Mouse (Mus musculus): ENCODE measurements around the gene Cwf19l1. TPM values are rescaled to one million over a fixed set of nuclear protein-coding genes. Genes with fewer than 3 reads are reported as not detected.

The Cwf19l1 gene
- total and polyA plus RNA-seq, 2 experiments from 2014 or later, result 13.4 to 27.8 TPM

GRCm38 (mm10) chr19:44108996-44109395, 26.7 kb downstream of the Cwf19l1 start:
- H3K4me2 ChIP-seq (ENCODE audit: low read depth, low read length, poor library complexity, severe bottlenecking), result no peak overlapping the region
- no peaks in the 10 kb centered on the region for H3K27me3 ChIP-seq (ENCODE audit: insufficient read depth, low read length)
- no peak overlapping the region for H3K27ac ChIP-seq (ENCODE audit: low read depth, low read length)
- H3K9me3 ChIP-seq (ENCODE audit: low read length), result no peaks in the 10 kb centered on the region
- peaks cover 33% of the 10 kb centered on the region for H3K36me3 ChIP-seq (ENCODE audit: insufficient read depth, low read length)
- ATAC-seq (ENCODE audit: low FRiP score) (no peak), DNase-seq (ENCODE audit: low spot score) (peak; percentile 4)
- H3K4me1 ChIP-seq (ENCODE audit: insufficient read depth, low read length), result 0 out of 2 replicates have a peak, but pooled peaks cover 3% of the 10 kb centered on the region
- no peak overlapping the region for H3K4me3 ChIP-seq (ENCODE audit: low read depth, low read length)
- H3K9ac ChIP-seq (replicated peaks; ENCODE audit: low read length, poor library complexity, severe bottlenecking), result no peak overlapping the region
- no peak for TF ChIP-seq CTCF (IDR thresholded peaks at IDR 0.05)

- H3K9me3 ChIP-seq (ENCODE audit: low read length), result no peaks in the 10 kb centered on the region
- WGBS, result 29% methylated on average over 22 of the region's 22 CpGs
- 0 out of 2 replicates have a peak, but pooled peaks cover 3% of the 10 kb centered on the region for H3K4me1 ChIP-seq (ENCODE audit: insufficient read depth, low read length)
- no peak for TF ChIP-seq CTCF (IDR thresholded peaks at IDR 0.05)
- peaks cover 25% of the 10 kb centered on the region for H3K36me3 ChIP-seq (ENCODE audit: insufficient read depth, low read length)
- H3K4me2 ChIP-seq (ENCODE audit: low read depth, low read length, poor library complexity, severe bottlenecking), result peak overlapping the region; percentile 73
- no peaks in the 10 kb centered on the region for H3K27me3 ChIP-seq (ENCODE audit: insufficient read depth, low read length)
- peak overlapping the region; percentile 82 for H3K27ac ChIP-seq (ENCODE audit: low read depth, low read length)
- peak overlapping the region; percentile 86 for H3K4me3 ChIP-seq (ENCODE audit: low read depth, low read length)
- ATAC-seq (ENCODE audit: low FRiP score), result peak; percentile 31; the same call in 1 of the 2 replicates
- peak; percentile 16 for DNase-seq (ENCODE audit: low spot score)
- peak overlapping the region; percentile 92 for H3K9ac ChIP-seq (replicated peaks; ENCODE audit: low read length, poor library complexity, severe bottlenecking)
Measured at GRCm38 (mm10) chr19:44107661-44108521, 27.8 kb downstream of the Cwf19l1 start.

- H3K4me1 ChIP-seq (ENCODE audit: insufficient read depth, low read length), result 0 out of 2 replicates have a peak, but pooled peaks cover 3% of the 10 kb centered on the region
- ATAC-seq (ENCODE audit: low FRiP score) (peak; percentile 97), DNase-seq (ENCODE audit: low spot score) (peak; percentile 97)
- H3K36me3 ChIP-seq (ENCODE audit: insufficient read depth, low read length), result peaks cover 16% of the 10 kb centered on the region; the same call in 1 of the 2 replicates
- no peaks in the 10 kb centered on the region for H3K27me3 ChIP-seq (ENCODE audit: insufficient read depth, low read length)
- under 1% methylated on average over 67 of the region's 67 CpGs for WGBS
- H3K4me3 ChIP-seq (ENCODE audit: low read depth, low read length), result peak within 1 kb of the TSS; percentile 86
- TF ChIP-seq CTCF (IDR thresholded peaks at IDR 0.05), result no peak
- peak within 1 kb of the TSS; percentile 82 for H3K27ac ChIP-seq (ENCODE audit: low read depth, low read length)
- no peaks in the 10 kb centered on the region for H3K9me3 ChIP-seq (ENCODE audit: low read length)
- H3K9ac ChIP-seq (replicated peaks; ENCODE audit: low read length, poor library complexity, severe bottlenecking), result peak within 1 kb of the TSS; percentile 92
- peak within 1 kb of the TSS; percentile 73 for H3K4me2 ChIP-seq (ENCODE audit: low read depth, low read length, poor library complexity, severe bottlenecking)
Measured at GRCm38 (mm10) chr19:44106831-44107660, 28.6 kb downstream of the Cwf19l1 start, which contains the start of gene Chuk. TSS of gene Chuk (minus strand) at chr19:44107480.

- Histone ChIP-seq H3K9me3 (ENCODE audit: low read length) (no peaks in the 10 kb centered on the region), H3K4me1 (ENCODE audit: insufficient read depth, low read length) (0 out of 2 replicates have a peak, but pooled peaks cover 3% of the 10 kb centered on the region), H3K9ac (replicated peaks; ENCODE audit: low read length, poor library complexity, severe bottlenecking) (no peak overlapping the region), H3K27ac (ENCODE audit: low read depth, low read length) (no peak overlapping the region), H3K36me3 (ENCODE audit: insufficient read depth, low read length) (0 out of 2 replicates have a peak, but pooled peaks cover 3% of the 10 kb centered on the region), H3K27me3 (ENCODE audit: insufficient read depth, low read length) (no peaks in the 10 kb centered on the region), H3K4me2 (ENCODE audit: low read depth, low read length, poor library complexity, severe bottlenecking) (no peak overlapping the region), H3K4me3 (ENCODE audit: low read depth, low read length) (no peak overlapping the region)
- no peak for TF ChIP-seq CTCF (IDR thresholded peaks at IDR 0.05)
- no peak for ATAC-seq (ENCODE audit: low FRiP score)
- DNase-seq (ENCODE audit: low spot score), result no peak
- 100% methylated on average over 1 of the region's 1 CpGs for WGBS
Measured at GRCm38 (mm10) chr19:44104393-44104792, 31.3 kb downstream of the Cwf19l1 start.

GRCm38 (mm10) chr19:44103001-44103400, 32.7 kb downstream of the Cwf19l1 start:
- H3K36me3 ChIP-seq (ENCODE audit: insufficient read depth, low read length), result no peaks in the 10 kb centered on the region
- TF ChIP-seq CTCF (IDR thresholded peaks at IDR 0.05), result no peak

More at GRCm38 (mm10) chr19:44103001-44103400, 32.7 kb downstream of the Cwf19l1 start:
- Histone ChIP-seq H3K27me3 (ENCODE audit: insufficient read depth, low read length) (no peaks in the 10 kb centered on the region), H3K27ac (ENCODE audit: low read depth, low read length) (no peak overlapping the region), H3K4me1 (ENCODE audit: insufficient read depth, low read length) (0 out of 2 replicates have a peak, but pooled peaks cover 3% of the 10 kb centered on the region), H3K9ac (replicated peaks; ENCODE audit: low read length, poor library complexity, severe bottlenecking) (no peak overlapping the region), H3K4me2 (ENCODE audit: low read depth, low read length, poor library complexity, severe bottlenecking) (no peak overlapping the region), H3K9me3 (ENCODE audit: low read length) (no peaks in the 10 kb centered on the region), H3K4me3 (ENCODE audit: low read depth, low read length) (no peak overlapping the region)
- no peak for DNase-seq (ENCODE audit: low spot score)
- ATAC-seq (ENCODE audit: low FRiP score), result no peak
- 82% methylated on average over 3 of the region's 3 CpGs for WGBS

Data from midbrain, postnatal 0 days (tissue).